Mouse (Mus musculus) CD4-positive naive resting alpha-beta T cell, adult 57 days (primary cell): ENCODE data around the gene Stard10. TPM values are rescaled to one million over a fixed set of nuclear protein-coding genes. Genes with fewer than 3 reads are reported as not detected.

Experiments used
- total RNA-seq: library from RNA; stranded (reverse); gene quantifications from one replicate; pipeline ENCODE4 v1.2.4, GENCODE M21; 2023

The Stard10 gene
- 9.5 TPM for total RNA-seq

GRCm38 (mm10) chr7:101317014-101317413, at the start of gene Stard10:
Stard10 (plus strand) TSS chr7:101317086.

GRCm38 (mm10) chr7:101301881-101302456, 14.9 kb upstream of the Stard10 start, which contains the start of gene Atg16l2:
Atg16l2 (minus strand) TSS chr7:101302251.

GRCm38 (mm10) chr7:101347767-101348270, 30.9 kb downstream of the Stard10 start, which contains the start of gene Arap1:
Arap1 (plus strand) TSS chr7:101348067.

Other genes with a start within 250 kb of the Stard10 start
- gene Fchsd2, start 224.2 kb upstream of the Stard10 start, total RNA-seq, result 97.3 TPM
- 128 TPM for gene Atg16l2, start 14.8 kb upstream of the Stard10 start, total RNA-seq
- gene Arap1, start 31.0 kb downstream of the Stard10 start, total RNA-seq, result 171 TPM
- gene Gm45837, start 93.8 kb downstream of the Stard10 start, total RNA-seq, result 31.4 TPM
- 74.9 TPM for gene Pde2a, start 104.6 kb downstream of the Stard10 start, total RNA-seq